Comparison of ENCODE assay signal across 25 mouse cellular contexts in genomic region chr11:57918447-57919059, GRCm38 (mm10).
A peak's percentile ranks its signal among the peaks of the same experiment; 100 is the strongest.
DNase-seq lines count a peak whose midpoint lies in the region; ATAC-seq and TF ChIP-seq lines count a peak whose summit lies in the region.
"Had no signal": no experiment of that assay in that cellular context is flagged by ENCODE, and none has a peak within 500 bp of the region (broad histone marks: within the 10 kb centered on the region; RNA-seq: fewer than 3 reads in every experiment).

No protein-coding gene starts in this region.

- H3K9ac ChIP-seq in kidney, embryonic 14.5 days (ENCODE audit: low read depth, low read length): no peak overlapping the region
- H3K9ac ChIP-seq in ES-Bruce4 (ENCODE audit: low read depth, poor library complexity, severe bottlenecking): 0 out of 2 replicates have a peak overlapping the region, but pooled peaks have one; percentile 8
- H3K9ac ChIP-seq in embryonic facial prominence, embryonic 14.5 days (ENCODE audit: low read depth, low read length): no peak overlapping the region
- H3K9ac ChIP-seq: heart, embryonic 15.5 days; hindbrain, embryonic 13.5 days; kidney, embryonic 15.5 days; limb, embryonic 13.5 days; lung, embryonic 15.5 days; neural tube, embryonic 12.5 days had no signal

- no peak for TF ChIP-seq EP300 in ES-Bruce4 (IDR thresholded peaks at IDR 0.05; ENCODE audit: insufficient read depth, low read depth, low read length)

- DNase-seq in kidney, postnatal 4 days: no peak
- DNase-seq in ZHBTc4 (ENCODE audit: low read depth, low spot score): peak; percentile 61
- DNase-seq in embryonic facial prominence, embryonic 14.5 days (ENCODE audit: low spot score): peak; percentile 76
- DNase-seq in layer of hippocampus, adult 8-10 months (ENCODE audit: low spot score in 2 of 2): no peak
- no peak for DNase-seq in layer of hippocampus, postnatal 10 days (ENCODE audit: low spot score in 2 of 2)
- DNase-seq: adrenal gland, postnatal 14 days; cerebellum, adult 11-12 months; cerebellum, adult 9-11 months; gastrocnemius, postnatal 10 days; heart, postnatal 36 days had no signal

- TF ChIP-seq POLR2A in ES-Bruce4 (IDR thresholded peaks at IDR 0.05; ENCODE audit: insufficient read depth, low read length): no peak

- H3K27ac ChIP-seq in kidney, embryonic 14.5 days (ENCODE audit: low read depth, low read length): no peak overlapping the region
- H3K27ac ChIP-seq in ES-Bruce4 (ENCODE audit: insufficient read depth, low read length): no peak overlapping the region
- H3K27ac ChIP-seq in embryonic facial prominence, embryonic 14.5 days (replicated peaks; ENCODE audit: low read depth, low read length): peak overlapping the region; percentile 39
- H3K27ac ChIP-seq: heart, embryonic 15.5 days; hindbrain, embryonic 13.5 days; kidney, embryonic 15.5 days; limb, embryonic 13.5 days; lung, embryonic 15.5 days; neural tube, embryonic 12.5 days had no signal

- TF ChIP-seq CTCF in ES-Bruce4 (IDR thresholded peaks at IDR 0.05; ENCODE audit: low read depth, low read length): no peak

- no peak overlapping the region for H3K4me2 ChIP-seq in kidney, embryonic 14.5 days (replicated peaks; ENCODE audit: low read depth, low read length)
- H3K4me2 ChIP-seq in embryonic facial prominence, embryonic 14.5 days (ENCODE audit: low read depth, low read length): 0 out of 2 replicates have a peak overlapping the region, but pooled peaks have one; percentile 6
- H3K4me2 ChIP-seq: heart, embryonic 15.5 days; hindbrain, embryonic 13.5 days; kidney, embryonic 15.5 days; limb, embryonic 13.5 days; liver, embryonic 11.5 days; lung, embryonic 15.5 days; midbrain, embryonic 11.5 days; neural tube, embryonic 12.5 days had no signal

- ATAC-seq in kidney, embryonic 14.5 days (ENCODE audit: low FRiP score, low TSS enrichment): peak; percentile 39; the same call in 1 of the 2 replicates
- ATAC-seq in embryonic facial prominence, embryonic 14.5 days (ENCODE audit: low read depth): peak; percentile 72; the same call in 1 of the 2 replicates
- ATAC-seq: forebrain, embryonic 16.5 days; intestine, postnatal 0 days had no signal

- no peaks in the 10 kb centered on the region for H3K9me3 ChIP-seq in kidney, embryonic 14.5 days (ENCODE audit: control insufficient read depth, low read length)
- H3K9me3 ChIP-seq in ES-Bruce4 (replicated peaks; ENCODE audit: control insufficient read depth, insufficient read depth, low read length, poor library complexity, severe bottlenecking): no peaks in the 10 kb centered on the region
- H3K9me3 ChIP-seq in embryonic facial prominence, embryonic 14.5 days (ENCODE audit: control insufficient read depth, low read length): no peaks in the 10 kb centered on the region
- H3K9me3 ChIP-seq: G1E; heart, embryonic 15.5 days; hindbrain, embryonic 13.5 days; kidney, embryonic 15.5 days; limb, embryonic 13.5 days; lung, embryonic 15.5 days; neural tube, embryonic 12.5 days had no signal

- WGBS in kidney, embryonic 14.5 days: 63% methylated on average over 18 of the region's 18 CpGs
- WGBS in embryonic facial prominence, embryonic 14.5 days: 41% methylated on average over 18 of the region's 18 CpGs

- no peak overlapping the region for H3K4me3 ChIP-seq in kidney, embryonic 14.5 days (ENCODE audit: low read length)
- H3K4me3 ChIP-seq in ES-Bruce4 (ENCODE audit: low read depth, low read length): no peak overlapping the region
- H3K4me3 ChIP-seq in embryonic facial prominence, embryonic 14.5 days (ENCODE audit: low read depth, low read length): no peak overlapping the region
- H3K4me3 ChIP-seq: erythroblast, embryonic 14.5 days; heart, embryonic 15.5 days; hindbrain, embryonic 13.5 days; kidney, embryonic 15.5 days; limb, embryonic 13.5 days; lung, embryonic 15.5 days; myocyte; neural tube, embryonic 12.5 days had no signal

- H3K36me3 ChIP-seq in kidney, embryonic 14.5 days (ENCODE audit: control insufficient read depth, insufficient read depth, low read length): no peaks in the 10 kb centered on the region
- no peaks in the 10 kb centered on the region for H3K36me3 ChIP-seq in ES-Bruce4 (ENCODE audit: control insufficient read depth, insufficient read depth, low read length, poor library complexity, severe bottlenecking)
- no peaks in the 10 kb centered on the region for H3K36me3 ChIP-seq in embryonic facial prominence, embryonic 14.5 days (ENCODE audit: control insufficient read depth, insufficient read depth, low read length)
- H3K36me3 ChIP-seq: G1E; heart, embryonic 15.5 days; hindbrain, embryonic 13.5 days; kidney, embryonic 15.5 days; limb, embryonic 13.5 days; lung, embryonic 15.5 days; neural tube, embryonic 12.5 days had no signal

- H3K27me3 ChIP-seq in kidney, embryonic 14.5 days (ENCODE audit: control insufficient read depth, insufficient read depth, low read length): no peaks in the 10 kb centered on the region
- no peaks in the 10 kb centered on the region for H3K27me3 ChIP-seq in ES-Bruce4 (ENCODE audit: control insufficient read depth, insufficient read depth, low read length, poor library complexity, severe bottlenecking)
- H3K27me3 ChIP-seq in embryonic facial prominence, embryonic 14.5 days (replicated peaks; ENCODE audit: control insufficient read depth, insufficient read depth, low read length): no peaks in the 10 kb centered on the region
- H3K27me3 ChIP-seq: heart, embryonic 15.5 days; hindbrain, embryonic 13.5 days; kidney, embryonic 15.5 days; lung, embryonic 15.5 days; neural tube, embryonic 12.5 days had no signal

- no peaks in the 10 kb centered on the region for H3K4me1 ChIP-seq in kidney, embryonic 14.5 days (ENCODE audit: control insufficient read depth, insufficient read depth, low read length)
- H3K4me1 ChIP-seq in ES-Bruce4 (ENCODE audit: control insufficient read depth, insufficient read depth, low read length): no peaks in the 10 kb centered on the region
- 0 out of 2 replicates have a peak, but pooled peaks cover 6% of the 10 kb centered on the region for H3K4me1 ChIP-seq in embryonic facial prominence, embryonic 14.5 days (ENCODE audit: control insufficient read depth, insufficient read depth, low read length)
- H3K4me1 ChIP-seq: neural tube, embryonic 12.5 days had no signal

Comparison
In these comparisons a context has a peak if more than half of its experiments do, and no peak if none do; other contexts are left out.
1. DNase-seq: peak in ZHBTc4 (single experiment) and embryonic facial prominence, embryonic 14.5 days (single experiment); none in kidney, postnatal 4 days (0 of 2), layer of hippocampus, adult 8-10 months (0 of 2) and layer of hippocampus, postnatal 10 days (0 of 2).